Mouse (Mus musculus): ENCODE measurements at regions not wholly inside any gene's neighbourhood (a gene's known extent, or its start where the extent isn't known, plus 50 kb on each side); places are given as distances from the start of the nearest gene placed in this dataset.
A peak's percentile ranks its signal among the peaks of the same experiment; 100 is the strongest.

GRCm38 (mm10) chr17:51683318-51683717 is 149.8 kb downstream of the Satb1 start:
- DNase-seq (ENCODE audit: extremely low spot score, low read depth, low spot score), result no peak

DNA sequence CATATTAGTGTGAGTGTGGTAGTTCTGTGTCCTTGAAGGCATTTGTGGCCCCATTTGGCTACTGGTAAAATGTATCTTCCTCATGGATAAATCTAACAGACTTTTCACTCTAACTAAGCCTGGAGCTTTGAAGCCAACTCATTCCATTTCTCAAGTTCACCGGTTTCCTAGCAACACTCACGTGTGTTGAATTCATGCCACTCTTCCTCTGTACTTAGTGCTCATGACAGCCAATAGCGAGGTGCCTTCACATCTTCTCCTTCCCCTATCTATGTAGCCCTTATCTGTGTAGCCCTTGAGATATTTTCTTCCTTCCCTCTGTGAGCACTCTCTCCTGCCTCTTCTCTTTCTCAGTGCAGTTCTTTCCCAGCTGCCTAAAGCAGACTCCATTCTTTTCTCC is 150.7 kb downstream of the Satb1 start:
- no peak for DNase-seq (ENCODE audit: extremely low spot score, low read depth, low spot score)

GRCm38 (mm10) chr17:51677451-51677850 is 155.6 kb downstream of the Satb1 start:
- DNase-seq (ENCODE audit: extremely low spot score, low read depth, low spot score), result no peak

GRCm38 (mm10) chr17:51658408-51658807 is 174.7 kb downstream of the Satb1 start:
- DNase-seq (ENCODE audit: extremely low spot score, low read depth, low spot score), result no peak

DNA sequence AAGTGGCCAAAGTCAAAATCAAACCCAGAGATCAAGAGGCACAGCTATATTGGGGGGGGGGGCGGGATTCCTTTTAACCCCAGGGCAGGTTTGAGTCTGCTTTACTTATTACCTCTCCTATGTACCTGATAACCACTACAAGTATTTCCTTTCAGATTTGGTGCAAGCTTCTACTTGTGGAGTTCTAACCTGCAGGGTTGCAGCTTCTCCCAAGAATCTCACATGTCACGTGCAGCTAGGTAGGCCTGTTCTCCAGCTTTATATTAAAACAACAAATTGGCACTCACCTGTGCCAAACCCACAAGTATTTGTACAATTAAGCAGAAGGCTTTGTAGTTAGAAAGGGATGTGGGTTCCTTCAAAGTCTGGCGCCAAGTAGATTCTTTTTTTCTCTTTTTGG is 179.2 kb downstream of the Satb1 start:
- DNase-seq (ENCODE audit: extremely low spot score, low read depth, low spot score), result no peak

- DNase-seq (ENCODE audit: extremely low spot score, low read depth, low spot score), result no peak
These were observed 181.2 kb downstream of the Satb1 start for GRCm38 (mm10) chr17:51651880-51652279.

DNA sequence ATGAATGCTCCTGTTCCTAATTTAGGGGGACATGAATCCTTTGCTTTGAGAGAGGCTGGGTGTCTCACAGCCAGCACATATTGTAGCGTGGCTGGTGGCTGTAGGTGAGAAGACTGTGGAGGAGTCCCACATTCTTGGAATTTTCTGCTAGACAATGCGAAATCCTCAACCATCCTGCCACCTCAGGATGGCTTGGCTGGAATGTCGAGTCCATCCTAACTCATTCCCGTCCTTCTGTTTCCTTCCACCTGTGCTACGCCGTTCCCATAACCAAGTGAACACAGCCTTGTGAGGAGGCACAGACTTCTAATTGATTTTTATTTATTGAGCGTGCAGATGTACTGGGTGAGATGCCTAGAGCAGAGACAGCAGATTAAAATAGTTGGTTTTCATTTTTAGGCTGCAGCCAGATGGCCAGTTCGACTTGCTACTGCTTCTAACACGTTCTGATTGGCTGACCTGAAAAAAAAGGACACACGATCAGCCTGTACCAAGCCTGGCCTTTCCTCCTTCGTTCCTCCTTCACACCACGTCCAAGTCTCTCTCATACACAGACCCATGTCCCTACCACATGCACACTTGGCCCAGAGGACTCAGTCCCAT is 183.8 kb downstream of the Satb1 start:
- no peak for DNase-seq (ENCODE audit: extremely low spot score, low read depth, low spot score)

DNA sequence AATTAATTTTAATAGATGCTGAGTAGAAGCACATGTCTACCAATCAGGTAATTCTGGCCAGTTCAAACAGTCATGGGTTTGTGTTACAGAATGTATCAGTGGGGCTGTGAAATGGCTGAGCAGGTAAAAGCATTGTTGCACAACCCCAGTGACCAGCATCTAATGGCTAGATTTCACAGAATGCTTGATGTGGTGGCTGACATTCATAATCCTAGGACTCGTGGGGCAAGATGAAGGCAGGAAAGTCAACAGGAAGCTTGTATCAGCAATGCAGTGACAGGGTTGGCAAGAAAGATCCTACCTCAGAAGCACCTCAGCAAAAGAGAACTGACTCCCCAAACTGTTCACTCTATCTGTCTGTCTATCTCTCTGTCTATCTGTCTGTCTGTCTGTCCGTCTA is 186.7 kb downstream of the Satb1 start:
- DNase-seq (ENCODE audit: extremely low spot score, low read depth, low spot score), result no peak

GRCm38 (mm10) chr17:51645866-51646265 is 187.2 kb downstream of the Satb1 start:
- DNase-seq (ENCODE audit: extremely low spot score, low read depth, low spot score), result no peak

DNA sequence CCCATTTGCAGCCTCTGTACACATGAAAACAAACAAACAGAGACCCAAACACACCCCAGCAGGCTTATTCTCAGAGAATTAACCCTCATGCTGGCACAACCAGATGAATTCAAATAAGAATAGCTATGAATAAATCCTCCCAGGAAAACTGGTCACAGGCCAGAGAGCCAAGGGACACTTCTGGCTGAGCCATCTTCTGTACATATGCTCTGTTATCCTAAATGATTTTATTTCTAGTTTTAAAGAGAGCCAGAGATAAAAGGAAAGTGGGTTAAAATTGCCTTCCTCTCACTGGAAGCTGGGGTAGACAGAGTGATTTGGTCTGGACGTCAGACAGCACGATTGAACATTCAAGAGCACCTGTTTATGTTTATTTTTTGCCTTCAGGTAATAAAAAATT is 190.4 kb downstream of the Satb1 start:
- no peak for DNase-seq (ENCODE audit: extremely low spot score, low read depth, low spot score)

GRCm38 (mm10) chr17:51635913-51636312 is 197.2 kb downstream of the Satb1 start:
- no peak for DNase-seq (ENCODE audit: extremely low spot score, low read depth, low spot score)

- no peak for DNase-seq (ENCODE audit: extremely low spot score, low read depth, low spot score)
These were observed 201.5 kb downstream of the Satb1 start for GRCm38 (mm10) chr17:51631574-51631973.

DNA sequence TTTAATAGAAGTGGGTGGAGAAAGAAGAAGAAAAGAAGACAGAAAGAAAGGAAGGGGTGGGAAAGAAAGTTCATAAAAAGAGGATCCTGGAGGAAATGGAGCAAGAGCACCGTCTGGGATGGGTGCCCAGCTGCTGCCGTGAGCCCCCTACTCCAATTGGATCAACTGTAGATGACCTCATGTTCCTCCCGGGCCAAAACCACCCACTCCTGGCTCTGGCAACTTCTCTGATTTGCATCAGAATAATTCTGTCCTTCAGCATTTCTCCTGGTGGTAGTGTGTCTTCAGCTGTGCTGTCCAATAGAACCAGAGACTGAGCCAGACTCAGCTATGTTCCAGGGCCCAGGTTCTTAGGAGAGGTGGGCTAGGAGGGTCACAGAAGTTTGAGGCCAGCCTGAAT is 212.6 kb downstream of the Satb1 start:
- no peak for DNase-seq (ENCODE audit: extremely low spot score, low read depth, low spot score)

GRCm38 (mm10) chr17:51585263-51585662 is 247.8 kb downstream of the Satb1 start:
- DNase-seq (ENCODE audit: extremely low spot score, low read depth, low spot score), result no peak

- no peak for DNase-seq (ENCODE audit: extremely low spot score, low read depth, low spot score)
These were observed 248.9 kb downstream of the Satb1 start for GRCm38 (mm10) chr17:51583984-51584880.

DNA sequence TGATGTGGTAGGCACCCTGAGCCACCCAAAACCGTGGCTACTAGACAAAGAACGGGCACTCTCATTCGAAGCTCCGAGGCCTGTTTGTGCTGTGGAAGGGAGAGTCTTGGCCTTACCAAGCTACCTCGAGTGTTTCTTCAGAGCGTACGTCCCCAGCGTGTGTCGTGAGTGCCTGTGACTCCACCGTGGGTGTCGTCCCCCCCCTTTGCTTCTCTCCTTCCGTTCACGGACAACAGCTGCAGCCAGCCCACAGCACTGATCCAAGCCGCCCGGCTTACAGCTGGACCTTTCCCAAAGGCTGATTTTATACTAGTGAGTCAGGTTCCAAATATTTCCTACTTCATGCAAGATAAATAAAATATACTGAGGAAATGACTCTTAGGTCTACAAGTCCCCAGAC is 249.8 kb downstream of the Satb1 start:
- DNase-seq (ENCODE audit: extremely low spot score, low read depth, low spot score), result no peak

DNA sequence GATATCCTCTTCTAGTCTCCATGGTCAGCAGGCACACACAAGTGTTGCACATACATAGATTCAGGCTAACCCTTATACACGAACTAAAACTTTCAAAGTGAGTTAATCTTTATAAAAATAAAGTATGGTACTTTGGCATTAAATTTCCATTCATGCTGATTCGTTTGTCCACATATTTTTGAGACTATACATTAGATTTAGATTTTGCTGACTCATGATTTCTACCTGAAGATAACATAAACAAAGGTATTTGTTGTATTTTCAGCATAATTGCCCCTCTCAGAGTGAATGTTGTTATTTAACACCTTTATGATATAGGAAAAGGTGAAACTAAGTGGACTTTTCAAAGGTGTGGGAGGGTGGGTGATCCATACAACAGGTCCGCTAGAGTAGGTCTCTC is 277.2 kb downstream of the Satb1 start:
- DNase-seq (ENCODE audit: extremely low spot score, low read depth, low spot score), result no peak

DNA sequence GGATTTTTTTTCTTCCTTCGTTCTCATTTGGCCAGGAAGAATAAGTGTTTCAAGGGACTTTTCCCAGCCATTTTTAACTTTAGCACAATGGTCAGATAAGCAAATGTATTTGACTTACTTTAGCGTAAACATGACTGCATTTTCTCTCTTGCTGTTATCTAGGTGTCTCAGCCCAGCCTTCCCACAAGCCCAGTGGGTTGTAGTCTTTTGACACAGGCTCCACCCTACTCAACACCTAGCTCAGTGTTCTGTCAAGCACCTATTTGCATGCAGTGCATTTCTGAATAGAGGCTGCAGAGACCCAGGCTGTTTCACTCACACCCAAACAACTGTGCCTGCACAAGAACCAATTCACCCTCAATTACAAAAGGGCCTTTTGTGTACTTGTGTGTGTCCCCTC is 278.6 kb downstream of the Satb1 start:
- no peak for DNase-seq (ENCODE audit: extremely low spot score, low read depth, low spot score)

- DNase-seq (ENCODE audit: extremely low spot score, low read depth, low spot score), result no peak
These were observed 280.6 kb downstream of the Satb1 start for GRCm38 (mm10) chr17:51552277-51553015.

DNA sequence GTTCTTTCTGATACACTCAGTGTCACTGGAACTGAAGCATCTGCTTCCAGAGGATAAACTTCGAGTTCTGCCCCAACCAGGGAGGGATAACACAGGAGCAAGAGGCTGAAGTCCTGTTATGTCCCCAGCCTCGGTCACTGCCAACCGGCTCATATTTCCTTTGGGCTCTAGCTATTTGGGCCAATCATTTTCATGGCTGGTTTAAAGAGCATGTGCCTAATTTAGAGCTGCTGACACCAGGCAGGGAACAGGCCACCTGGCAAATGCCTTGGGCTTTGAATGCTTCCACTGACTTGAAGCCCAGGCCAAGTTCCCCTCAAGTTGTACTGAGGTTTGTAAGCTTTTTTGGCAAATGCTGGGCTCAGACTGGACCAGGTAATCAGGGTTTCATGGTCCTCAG is 286.1 kb downstream of the Satb1 start:
- DNase-seq (ENCODE audit: extremely low spot score, low read depth, low spot score), result peak; percentile 58

- DNase-seq (ENCODE audit: extremely low spot score, low read depth, low spot score), result no peak
These were observed 290.5 kb downstream of the Satb1 start for GRCm38 (mm10) chr17:51542544-51542943.

GRCm38 (mm10) chr17:51534678-51535077 is 298.4 kb downstream of the Satb1 start:
- no peak for DNase-seq (ENCODE audit: extremely low spot score, low read depth, low spot score)
